Mouse (Mus musculus): ENCODE data around the gene Mpzl3.

The Mpzl3 gene

GRCm38 (mm10) chr9:45102528-45102927 is 47.5 kb downstream of the Mpzl3 start:
- no peak for DNase-seq (ENCODE audit: low read depth, low spot score)

GRCm38 (mm10) chr9:45103211-45103979 is 48.4 kb downstream of the Mpzl3 start:
- no peak for DNase-seq (ENCODE audit: low read depth, low spot score)

GRCm38 (mm10) chr9:45105596-45106374 is 50.8 kb downstream of the Mpzl3 start:
- no peak for DNase-seq (ENCODE audit: low read depth, low spot score)

- peak; percentile 24 for DNase-seq (ENCODE audit: low read depth, low spot score)
These were observed 60.7 kb downstream of the Mpzl3 start for GRCm38 (mm10) chr9:45115706-45116105.

- DNase-seq (ENCODE audit: low read depth, low spot score) = no peak
These were observed 61.8 kb downstream of the Mpzl3 start for GRCm38 (mm10) chr9:45116819-45117218.

- no peak for DNase-seq (ENCODE audit: low read depth, low spot score)
These were observed 62.9 kb downstream of the Mpzl3 start, which contains the start of gene Scn2b for GRCm38 (mm10) chr9:45117741-45118431. Gene Scn2b, plus strand, starts transcription at chr9:45117782.

GRCm38 (mm10) chr9:45118552-45118951 is 63.6 kb downstream of the Mpzl3 start:
- DNase-seq (ENCODE audit: low read depth, low spot score) = no peak

- DNase-seq (ENCODE audit: low read depth, low spot score) = no peak
These were observed 64.4 kb downstream of the Mpzl3 start for GRCm38 (mm10) chr9:45119316-45119953.

- no peak for DNase-seq (ENCODE audit: low read depth, low spot score)
These were observed 65.1 kb downstream of the Mpzl3 start for GRCm38 (mm10) chr9:45119954-45120530.

GRCm38 (mm10) chr9:45120567-45120966 is 65.6 kb downstream of the Mpzl3 start:
- DNase-seq (ENCODE audit: low read depth, low spot score) = no peak

GRCm38 (mm10) chr9:45121001-45121400 is 66.0 kb downstream of the Mpzl3 start:
- DNase-seq (ENCODE audit: low read depth, low spot score) = no peak

GRCm38 (mm10) chr9:45121769-45122168 is 66.8 kb downstream of the Mpzl3 start:
- peak; percentile 56 for DNase-seq (ENCODE audit: low read depth, low spot score)

- DNase-seq (ENCODE audit: low read depth, low spot score) = no peak
These were observed 67.3 kb downstream of the Mpzl3 start for GRCm38 (mm10) chr9:45122209-45122761.

- DNase-seq (ENCODE audit: low read depth, low spot score) = no peak
These were observed 70.2 kb downstream of the Mpzl3 start for GRCm38 (mm10) chr9:45125211-45125610.

- DNase-seq (ENCODE audit: low read depth, low spot score) = no peak
These were observed 72.0 kb downstream of the Mpzl3 start for GRCm38 (mm10) chr9:45126941-45127340.
